Mouse (Mus musculus): ENCODE data around the gene Pdcd7. TPM values are rescaled to one million over a fixed set of nuclear protein-coding genes. Genes with fewer than 3 reads are reported as not detected.

Gene Pdcd7
- total RNA-seq, 2 experiments from 2014 or later: 23.1 to 23.7 TPM

DNA sequence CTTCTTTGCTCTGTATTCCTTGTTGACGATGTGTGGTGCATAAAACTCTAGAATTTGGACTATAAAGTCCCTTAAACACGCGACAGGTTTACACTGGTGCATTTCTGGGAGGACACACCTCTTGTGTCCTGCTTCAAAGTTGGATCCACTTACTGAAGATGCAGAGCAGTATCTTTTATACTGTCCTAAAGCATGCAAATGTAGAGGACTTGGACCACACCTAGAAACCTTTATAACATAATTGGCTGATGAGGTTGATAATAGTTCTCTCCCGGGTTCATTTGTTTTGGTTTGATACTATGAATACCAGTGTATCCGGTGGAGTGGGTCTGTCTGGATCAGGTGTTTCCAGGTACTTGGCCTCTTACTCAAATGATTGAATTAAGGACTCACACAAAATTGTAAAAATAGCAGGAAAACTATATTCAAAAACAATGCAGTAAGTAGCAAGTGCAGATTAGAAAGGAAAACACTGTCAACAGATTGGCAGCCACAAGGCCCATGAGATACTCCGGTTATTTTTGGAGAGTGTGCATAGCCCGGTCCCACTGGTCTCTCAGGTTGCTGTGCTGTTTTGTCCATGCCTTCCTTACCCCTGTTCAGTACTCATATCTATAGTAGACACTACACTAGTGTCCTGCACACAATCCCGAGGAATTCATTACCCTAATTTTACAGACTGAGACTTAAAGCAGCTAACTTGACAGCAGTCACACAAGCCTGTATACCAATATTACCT lies 1.4 kb downstream of the Pdcd7 start:
- intact Hi-C loops (cut with DNase I): no loop called here
- no peak for DNase-seq (ENCODE audit: extremely low spot score in 1 of 2, low spot score in 2 of 2)

DNA sequence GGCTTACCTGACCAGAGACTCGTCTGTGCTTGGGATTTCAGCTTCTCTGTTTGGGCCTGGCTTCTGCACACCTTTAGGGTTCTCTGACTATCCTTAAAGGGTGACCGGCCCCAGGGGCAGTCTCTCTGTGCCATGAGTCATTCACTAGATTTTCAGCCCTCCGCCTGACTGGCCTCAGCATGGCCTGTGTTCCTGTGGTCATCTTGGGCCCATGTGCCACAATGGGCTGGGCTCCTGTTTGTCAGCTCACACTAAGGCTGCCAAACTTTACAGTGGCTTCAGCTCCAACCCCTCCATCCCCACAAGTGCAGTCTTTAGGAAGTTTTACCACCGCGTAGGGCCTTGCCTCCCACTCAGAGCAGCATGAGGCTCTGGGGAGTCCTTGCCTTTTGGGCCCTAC lies 7.3 kb downstream of the Pdcd7 start:
- no peak for DNase-seq (ENCODE audit: extremely low spot score in 1 of 2, low spot score in 2 of 2)
- intact Hi-C loops (cut with DNase I): no loop called here

DNA sequence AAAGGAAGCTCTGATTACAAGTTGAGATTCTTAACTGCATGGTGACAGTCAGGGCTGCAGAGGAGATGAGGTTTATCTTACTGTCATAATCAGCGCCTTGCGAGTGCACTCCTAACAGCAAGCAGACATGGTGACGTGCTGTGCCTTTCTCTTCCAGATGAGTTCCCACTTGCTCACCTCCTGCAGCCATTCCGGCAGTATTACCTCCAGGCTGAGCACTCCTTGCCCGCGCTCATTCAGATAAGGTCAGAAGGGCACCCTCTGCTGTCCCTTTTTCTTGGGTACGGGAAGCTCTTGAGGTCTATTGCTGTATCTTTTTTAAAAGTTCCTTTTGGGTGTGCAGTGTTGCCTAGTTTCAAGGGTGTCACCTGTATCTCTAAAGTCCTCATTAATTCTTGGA lies 10.7 kb downstream of the Pdcd7 start:
- no peak for DNase-seq (ENCODE audit: extremely low spot score in 1 of 2, low spot score in 2 of 2)
- intact Hi-C loops (cut with DNase I): no loop called here

DNA sequence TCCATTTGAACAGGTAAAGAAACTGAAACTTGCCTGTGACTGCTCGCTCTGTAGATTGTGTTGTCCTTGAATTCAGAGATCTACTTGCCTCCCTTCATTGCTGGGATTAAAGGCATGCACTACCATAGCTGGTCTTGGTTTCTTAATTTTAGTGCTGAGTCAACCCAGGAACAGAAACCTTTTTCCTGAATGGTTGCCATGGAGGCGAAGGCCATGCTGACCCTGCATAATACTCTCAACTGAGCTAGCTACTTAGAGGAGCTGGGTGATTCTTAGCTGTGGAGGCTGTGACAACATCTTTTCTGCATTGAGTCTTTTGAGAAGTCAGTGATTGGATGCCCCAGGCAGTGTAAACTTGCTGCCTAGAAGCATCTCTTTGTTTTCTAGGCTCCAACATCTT lies 11.1 kb downstream of the Pdcd7 start:
- DNase-seq (ENCODE audit: extremely low spot score in 1 of 2, low spot score in 2 of 2): no peak
- intact Hi-C loops (cut with DNase I): no loop called here

DNA sequence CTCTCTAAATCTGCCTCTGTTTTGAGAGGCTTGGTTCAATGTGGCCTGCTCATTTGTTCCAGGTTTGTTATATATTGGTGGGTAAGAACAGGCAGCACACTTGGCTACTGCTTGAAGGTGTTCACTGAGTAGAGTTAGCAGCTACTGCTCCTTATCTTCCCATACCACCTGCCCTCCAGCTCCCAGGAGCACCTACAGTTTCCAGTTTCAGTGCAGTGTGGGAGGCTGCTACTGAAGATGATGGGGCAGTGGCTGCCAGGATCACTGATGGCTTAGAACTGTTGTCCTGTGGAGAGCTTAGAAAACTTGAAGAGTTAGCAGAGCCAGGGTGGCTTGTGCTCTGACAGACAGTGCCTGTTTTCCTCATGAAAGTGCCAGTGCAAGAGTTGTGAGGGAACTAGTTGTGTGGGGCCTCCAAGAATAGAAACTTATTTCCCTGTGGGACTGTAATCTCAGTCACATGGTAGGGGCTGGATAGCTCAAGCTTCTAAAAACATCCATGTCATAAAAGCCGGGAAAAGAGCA lies 13.1 kb downstream of the Pdcd7 start:
- intact Hi-C loops (cut with DNase I): no loop called here
- no peak for DNase-seq (ENCODE audit: extremely low spot score in 1 of 2, low spot score in 2 of 2)

DNA sequence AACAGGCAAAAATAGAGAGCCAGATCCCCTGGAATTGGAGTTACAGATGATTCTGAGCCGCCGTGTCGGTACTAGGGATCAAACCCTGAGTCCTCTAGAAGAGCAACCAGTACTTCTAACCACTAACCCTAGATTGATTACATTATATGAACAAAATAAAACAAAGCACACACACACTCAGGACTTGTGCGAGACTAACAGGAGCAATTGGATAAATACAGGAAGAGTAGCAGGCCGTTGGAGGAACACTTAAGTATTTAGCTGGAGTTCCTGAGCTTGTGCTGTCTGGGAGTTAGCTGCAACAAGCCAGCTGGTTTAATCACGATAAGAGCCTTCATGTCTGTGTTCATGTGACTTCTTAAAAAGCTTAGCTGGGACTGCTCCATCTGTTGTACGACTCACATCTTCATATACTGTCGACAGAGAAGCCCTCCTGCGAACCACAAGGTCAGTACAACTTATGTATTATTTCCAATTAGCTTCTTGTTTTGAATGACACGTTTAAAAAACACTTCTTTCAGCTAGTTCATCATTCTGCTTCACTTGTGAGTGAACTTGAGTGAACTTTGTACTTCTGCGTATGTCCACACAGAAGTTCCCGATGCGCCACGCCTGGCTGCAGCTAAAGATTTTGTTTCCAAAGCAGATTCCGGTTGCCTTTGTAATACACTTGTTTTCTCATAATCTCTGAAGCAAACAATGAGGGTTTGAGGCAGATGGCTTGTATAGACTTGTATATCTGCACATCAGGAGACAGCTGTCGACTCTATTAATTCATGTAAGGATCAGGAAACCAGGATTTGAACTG lies 14.9 kb downstream of the Pdcd7 start, which contains the start of gene Ubap1l:
Gene Ubap1l (plus strand): TSS at position 401 of the 808 bp plus-strand sequence.
- DNase-seq (ENCODE audit: extremely low spot score in 1 of 2, low spot score in 2 of 2): no peak
- intact Hi-C loops (cut with DNase I): no loop called here

DNA sequence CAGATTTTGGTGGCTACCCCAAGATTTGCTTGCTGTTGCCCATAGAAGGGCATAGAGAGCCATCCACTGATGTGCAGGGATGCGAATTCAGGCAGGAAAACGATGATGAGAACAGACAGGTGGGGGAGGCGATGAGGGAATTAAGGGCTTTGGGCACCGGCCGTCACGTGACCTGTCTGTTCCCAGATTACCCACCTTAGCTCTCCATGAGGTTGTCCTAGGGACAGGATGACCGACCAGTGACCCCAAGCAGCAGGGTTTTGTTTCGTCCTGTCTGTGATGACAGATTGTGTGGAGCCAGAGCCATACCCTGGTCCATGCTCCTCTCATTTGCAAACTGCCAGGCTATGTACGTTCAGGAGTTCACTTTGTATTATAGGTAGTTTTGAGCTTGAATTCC lies 17.8 kb downstream of the Pdcd7 start:
- DNase-seq (ENCODE audit: extremely low spot score in 1 of 2, low spot score in 2 of 2): no peak
- intact Hi-C loops (cut with DNase I): no loop called here

DNA sequence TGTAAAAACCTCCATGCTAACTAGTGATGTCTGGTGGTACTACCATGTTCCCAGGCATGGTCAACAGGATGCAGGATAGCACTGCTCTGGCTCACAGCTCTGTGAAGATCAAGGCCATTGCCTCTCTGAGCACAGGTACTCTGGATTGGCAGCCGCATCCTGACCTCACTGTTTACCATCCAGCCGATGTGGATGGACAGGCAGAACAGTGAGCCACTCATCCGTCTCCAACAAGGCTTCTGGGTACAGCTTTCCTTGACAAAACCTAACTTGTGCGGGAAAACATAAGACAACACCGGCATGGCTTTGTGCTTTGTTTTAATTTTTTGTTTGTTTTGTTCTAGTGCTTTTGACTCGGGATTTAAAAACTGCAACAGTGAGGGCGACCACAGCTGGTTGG lies 19.8 kb downstream of the Pdcd7 start:
- intact Hi-C loops (cut with DNase I): no loop called here

DNA sequence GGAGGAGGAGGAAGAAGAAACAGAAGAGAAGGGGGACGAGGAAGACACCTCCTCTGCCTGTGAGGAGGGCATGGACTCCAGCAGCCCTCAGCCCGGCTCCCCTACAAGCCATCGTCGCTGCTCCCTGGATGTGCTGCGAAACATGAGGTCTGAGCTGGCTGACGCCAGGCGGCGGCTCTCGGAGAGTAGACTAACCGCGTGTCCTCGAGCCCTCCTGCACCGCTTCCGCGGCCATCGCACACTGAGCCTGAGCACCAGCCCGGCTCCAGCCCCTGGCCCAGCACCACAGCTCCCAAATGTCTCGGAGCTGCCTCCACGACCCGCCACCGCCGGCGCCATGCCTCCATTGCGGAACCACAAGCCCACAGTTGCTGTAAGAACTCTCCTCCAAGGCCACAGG lies 25.9 kb downstream of the Pdcd7 start:
- intact Hi-C loops (cut with DNase I): loop anchor here (10.0 kb wide), 1 partner anchor 63 kb away; the partner anchor contains the start of gene Mtfmt
- DNase-seq (ENCODE audit: extremely low spot score in 1 of 2, low spot score in 2 of 2): no peak

More for the DNA sequence above, 19.8 kb downstream of the Pdcd7 start:
- DNase-seq (ENCODE audit: extremely low spot score in 1 of 2, low spot score in 2 of 2): peak in 1 of 2 experiments; percentile 10

DNA sequence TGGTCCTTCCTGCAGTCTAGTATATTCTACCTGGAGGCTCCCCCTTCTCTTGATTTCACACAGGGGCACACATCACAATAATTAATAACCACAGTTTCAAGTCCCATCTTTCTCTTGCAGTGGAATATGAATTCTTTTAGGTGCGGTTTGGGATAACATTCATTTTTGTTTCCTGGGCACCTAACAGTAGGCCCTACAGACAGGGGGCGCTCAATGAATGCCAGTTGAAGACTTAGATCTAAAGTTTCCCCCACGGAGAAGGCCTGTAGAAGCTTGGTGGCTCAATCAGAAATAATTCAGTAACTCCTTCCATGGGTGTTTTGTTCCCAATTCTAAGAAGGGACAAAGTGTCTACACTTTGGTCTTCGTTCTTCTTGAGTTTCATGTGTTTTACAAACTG lies 26.5 kb downstream of the Pdcd7 start:
- DNase-seq (ENCODE audit: extremely low spot score in 1 of 2, low spot score in 2 of 2): peak in 1 of 2 experiments; percentile 60
- intact Hi-C loops (cut with DNase I): loop anchor here (10.0 kb wide), 1 partner anchor 62 kb away; the partner anchor contains the start of gene Mtfmt

DNA sequence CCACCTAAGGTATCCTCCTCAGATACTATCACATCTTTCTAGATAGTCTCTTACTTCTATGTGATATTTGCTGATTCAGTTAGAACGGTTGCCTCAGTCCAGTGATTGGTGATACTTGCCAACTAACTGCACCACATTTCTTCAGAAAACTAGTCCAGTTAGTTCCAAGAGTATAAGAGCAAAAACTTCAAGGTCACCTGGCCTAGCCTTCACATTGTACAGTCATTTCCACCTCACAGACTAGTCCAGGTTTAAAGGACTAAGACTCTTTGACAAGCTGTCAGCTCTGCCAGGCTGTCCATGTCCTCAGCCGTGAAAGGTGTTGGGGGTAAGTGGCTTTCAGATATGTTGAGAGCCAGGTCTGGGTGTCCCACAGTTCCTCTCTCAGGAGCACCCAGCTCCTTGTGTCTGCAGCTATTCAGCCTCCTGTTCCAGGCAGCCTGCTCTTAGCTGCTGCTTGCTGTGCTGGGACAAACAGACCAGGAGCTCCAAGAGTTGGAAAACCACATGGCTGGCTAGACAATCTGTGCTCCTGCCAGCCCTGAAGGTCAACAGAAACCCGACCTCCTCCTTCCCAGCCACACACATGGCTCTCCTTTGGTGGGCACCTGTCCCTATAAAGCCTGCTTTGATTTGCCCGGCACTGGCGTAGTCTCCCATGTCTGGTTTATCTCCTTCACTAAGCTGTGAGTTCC lies 28.7 kb downstream of the Pdcd7 start:
- intact Hi-C loops (cut with DNase I): loop anchor here (10.0 kb wide), 1 partner anchor 60 kb away; the partner anchor contains the start of gene Mtfmt

DNA sequence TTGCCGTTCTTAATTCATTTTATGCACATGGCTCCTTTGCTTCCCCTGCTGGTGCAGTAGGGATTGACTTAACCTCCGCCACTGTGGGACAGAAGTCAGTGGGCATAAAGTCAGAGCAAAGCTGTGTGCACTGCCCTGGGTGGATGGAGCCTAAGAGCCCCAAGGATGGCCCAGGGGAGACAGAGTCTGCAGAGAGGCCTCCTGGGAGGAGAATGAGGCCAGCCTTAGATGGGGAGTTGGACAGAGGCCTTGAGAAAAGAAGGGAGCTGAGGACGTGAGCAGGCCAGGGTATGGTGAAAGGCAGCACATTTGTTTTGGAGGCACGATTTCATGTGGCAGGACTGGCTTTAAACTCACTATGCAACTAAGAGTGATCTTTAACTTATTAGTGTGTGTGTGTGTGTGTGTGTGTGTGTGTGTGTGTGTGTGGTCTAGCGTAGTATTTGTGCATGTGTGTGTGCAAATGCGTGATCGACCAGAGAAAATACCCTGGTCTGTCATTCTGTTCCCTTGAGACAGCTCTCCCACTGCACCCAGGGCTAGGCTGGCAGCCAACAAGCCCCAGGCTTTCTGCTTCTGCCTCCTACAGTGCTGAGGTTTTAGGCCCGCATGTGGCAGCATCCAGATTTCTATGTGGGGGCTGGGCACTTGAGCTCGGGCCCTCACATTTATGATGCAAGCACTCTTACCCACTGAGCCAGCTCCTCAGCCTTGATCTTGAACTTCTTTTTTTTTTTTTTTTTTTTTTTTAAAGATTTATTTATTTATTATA lies 29.4 kb downstream of the Pdcd7 start:
- peak; percentile 33 to 62 for DNase-seq (ENCODE audit: extremely low spot score in 1 of 2, low spot score in 2 of 2)
- intact Hi-C loops (cut with DNase I): loop anchor here (10.0 kb wide), 1 partner anchor 59 kb away; the partner anchor contains the start of gene Mtfmt

More for the DNA sequence above, 28.7 kb downstream of the Pdcd7 start:
- no peak for DNase-seq (ENCODE audit: extremely low spot score in 1 of 2, low spot score in 2 of 2)

DNA sequence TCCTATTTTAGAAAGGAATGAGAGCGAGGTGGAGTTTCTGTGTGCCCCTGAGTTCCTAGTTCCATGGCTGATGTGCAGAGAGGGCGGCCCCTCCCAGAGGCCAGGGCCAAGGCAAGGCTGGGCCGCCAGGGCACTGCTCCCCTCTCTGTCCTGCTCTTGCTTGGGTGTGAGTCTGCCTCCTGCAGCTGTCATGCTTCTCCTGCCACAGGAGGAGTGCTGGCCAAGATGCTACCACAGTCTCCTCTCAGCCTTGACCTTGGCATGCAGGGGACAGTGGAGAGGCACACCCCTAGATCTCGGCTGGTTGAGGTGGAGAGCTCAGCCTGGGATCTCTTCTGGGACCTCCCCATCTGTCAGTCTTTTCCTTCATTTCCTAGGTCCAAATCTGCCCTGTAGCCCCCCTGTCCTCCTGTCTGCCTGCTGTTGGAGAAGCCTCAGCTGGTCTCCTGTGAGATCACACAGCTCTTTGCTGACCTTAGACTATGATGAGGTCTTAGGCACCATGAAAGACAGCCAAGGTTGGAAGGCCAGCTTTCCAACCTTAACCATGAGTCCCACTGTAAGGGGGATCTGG lies 35.2 kb downstream of the Pdcd7 start:
- intact Hi-C loops (cut with DNase I): no loop called here
- DNase-seq (ENCODE audit: extremely low spot score in 1 of 2, low spot score in 2 of 2): no peak

DNA sequence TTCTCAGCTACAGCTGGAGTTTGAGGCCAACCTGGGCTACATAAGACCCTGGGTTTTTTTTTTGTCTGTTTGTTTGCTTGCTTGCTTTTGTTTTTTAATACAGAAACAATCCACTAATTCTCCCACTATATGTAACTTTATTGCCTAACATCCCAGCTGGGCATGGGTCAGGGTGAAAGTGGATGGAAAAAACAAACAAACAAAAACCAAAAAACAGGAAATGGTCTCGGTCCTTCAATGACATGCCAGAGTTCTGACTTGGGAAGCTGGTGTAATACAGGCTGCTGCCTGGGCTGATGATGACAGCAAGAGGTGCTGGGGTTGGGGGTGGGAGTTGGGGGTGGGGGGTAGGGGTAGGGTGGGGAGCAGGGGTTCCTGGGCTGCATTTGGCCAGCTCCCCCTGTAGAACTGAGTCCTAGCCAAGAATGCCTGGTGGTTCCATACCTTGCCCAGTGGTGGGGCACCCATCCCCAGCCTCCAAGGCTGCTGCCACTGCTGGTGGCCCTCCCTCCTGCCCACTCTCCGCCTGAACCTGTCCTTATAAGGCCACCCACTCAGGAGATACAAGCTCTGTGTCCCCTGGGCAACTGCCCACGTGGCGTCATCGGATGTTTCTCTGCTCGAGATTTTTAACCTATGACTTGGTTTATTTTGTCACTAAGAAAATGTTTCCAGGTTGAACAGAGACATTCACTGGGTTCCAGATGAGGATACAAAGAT lies 36.3 kb downstream of the Pdcd7 start:
- no peak for DNase-seq (ENCODE audit: extremely low spot score in 1 of 2, low spot score in 2 of 2)
- intact Hi-C loops (cut with DNase I): no loop called here

DNA sequence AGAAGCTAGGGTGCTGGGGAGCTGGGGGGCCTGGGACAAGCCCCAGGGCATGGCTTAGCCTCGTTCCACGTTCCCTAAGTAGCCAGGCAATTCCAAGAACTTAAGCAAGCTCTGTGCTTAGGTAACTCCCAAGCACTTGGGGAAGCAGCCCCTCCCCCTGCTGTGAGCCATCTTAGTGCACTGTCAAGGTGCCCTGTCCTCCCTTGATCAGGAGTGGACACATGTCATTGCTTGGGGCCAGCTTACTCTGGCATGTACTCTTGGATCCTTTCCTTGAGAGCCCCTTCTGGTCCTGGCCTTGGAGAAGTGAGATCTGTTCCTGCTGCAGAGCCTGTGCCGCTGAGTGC lies 36.8 kb downstream of the Pdcd7 start:
- intact Hi-C loops (cut with DNase I): no loop called here
- no peak for DNase-seq (ENCODE audit: extremely low spot score in 1 of 2, low spot score in 2 of 2)

DNA sequence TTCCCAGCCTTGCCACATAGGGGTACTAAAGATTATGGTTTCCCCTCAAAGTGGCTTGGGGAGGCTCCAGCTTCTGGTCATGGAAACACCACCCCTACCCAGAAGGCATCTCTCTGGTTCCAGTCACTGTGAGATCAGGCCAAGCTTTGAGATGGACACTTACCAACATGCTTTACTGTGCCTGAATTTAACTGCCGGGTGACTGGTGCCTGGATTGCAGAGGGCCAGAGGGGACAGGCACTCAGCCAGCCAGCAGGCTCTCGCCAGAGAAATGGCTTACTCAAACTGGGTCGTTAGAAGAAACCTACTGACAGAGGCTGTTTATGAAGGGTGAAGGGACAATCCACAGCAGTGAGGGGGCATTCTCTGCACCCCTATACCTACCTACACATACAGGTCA lies 38.4 kb downstream of the Pdcd7 start:
- intact Hi-C loops (cut with DNase I): no loop called here
- no peak for DNase-seq (ENCODE audit: extremely low spot score in 1 of 2, low spot score in 2 of 2)

DNA sequence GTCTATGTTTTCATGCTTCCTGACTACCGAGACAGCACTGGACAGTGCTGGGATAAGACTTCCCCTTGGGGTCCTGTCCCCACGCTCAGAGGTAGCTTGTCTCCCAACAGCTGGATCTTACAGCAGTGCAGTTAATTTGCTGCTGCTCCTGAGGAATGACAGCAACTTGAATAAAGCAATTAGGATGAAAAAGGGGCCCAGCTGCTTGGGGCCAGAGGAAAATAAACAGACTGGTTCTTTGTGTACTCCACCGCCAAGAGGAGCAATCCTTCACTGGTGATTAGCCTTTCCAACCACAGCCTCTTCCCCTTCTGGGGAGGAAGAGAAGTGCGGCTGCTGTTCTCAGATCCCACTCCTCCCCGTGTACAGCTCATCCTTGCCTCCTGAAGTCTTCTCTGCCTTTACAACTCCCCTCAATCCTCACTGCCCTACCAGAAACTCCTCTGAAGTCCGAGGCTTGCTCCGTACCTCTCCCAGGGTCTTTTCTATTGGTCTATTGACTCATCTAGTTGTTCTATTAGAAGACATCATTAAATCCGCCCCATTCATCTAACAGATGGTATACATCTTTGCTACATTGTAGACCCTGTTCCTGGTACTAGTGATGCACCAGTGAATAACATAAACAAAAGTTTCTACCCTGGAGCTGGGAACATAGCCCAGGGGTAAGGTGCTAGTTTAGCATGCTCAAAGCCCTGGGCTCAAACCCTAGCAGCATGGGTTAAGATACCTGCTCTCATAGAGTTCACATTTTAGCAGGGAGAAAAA lies 40.7 kb downstream of the Pdcd7 start:
- no peak for DNase-seq (ENCODE audit: extremely low spot score in 1 of 2, low spot score in 2 of 2)
- intact Hi-C loops (cut with DNase I): no loop called here

All from left cerebral cortex, postnatal 10 days (tissue).